Mouse (Mus musculus) left cerebral cortex, adult 11 months (tissue): ENCODE data around the gene Zfp512b.

Experiments used
- DNase-seq: peaks from one replicate; pipeline ENCODE4 v3.0.0; 2022; ENCODE audit warnings: low spot score

Gene Zfp512b

DNA sequence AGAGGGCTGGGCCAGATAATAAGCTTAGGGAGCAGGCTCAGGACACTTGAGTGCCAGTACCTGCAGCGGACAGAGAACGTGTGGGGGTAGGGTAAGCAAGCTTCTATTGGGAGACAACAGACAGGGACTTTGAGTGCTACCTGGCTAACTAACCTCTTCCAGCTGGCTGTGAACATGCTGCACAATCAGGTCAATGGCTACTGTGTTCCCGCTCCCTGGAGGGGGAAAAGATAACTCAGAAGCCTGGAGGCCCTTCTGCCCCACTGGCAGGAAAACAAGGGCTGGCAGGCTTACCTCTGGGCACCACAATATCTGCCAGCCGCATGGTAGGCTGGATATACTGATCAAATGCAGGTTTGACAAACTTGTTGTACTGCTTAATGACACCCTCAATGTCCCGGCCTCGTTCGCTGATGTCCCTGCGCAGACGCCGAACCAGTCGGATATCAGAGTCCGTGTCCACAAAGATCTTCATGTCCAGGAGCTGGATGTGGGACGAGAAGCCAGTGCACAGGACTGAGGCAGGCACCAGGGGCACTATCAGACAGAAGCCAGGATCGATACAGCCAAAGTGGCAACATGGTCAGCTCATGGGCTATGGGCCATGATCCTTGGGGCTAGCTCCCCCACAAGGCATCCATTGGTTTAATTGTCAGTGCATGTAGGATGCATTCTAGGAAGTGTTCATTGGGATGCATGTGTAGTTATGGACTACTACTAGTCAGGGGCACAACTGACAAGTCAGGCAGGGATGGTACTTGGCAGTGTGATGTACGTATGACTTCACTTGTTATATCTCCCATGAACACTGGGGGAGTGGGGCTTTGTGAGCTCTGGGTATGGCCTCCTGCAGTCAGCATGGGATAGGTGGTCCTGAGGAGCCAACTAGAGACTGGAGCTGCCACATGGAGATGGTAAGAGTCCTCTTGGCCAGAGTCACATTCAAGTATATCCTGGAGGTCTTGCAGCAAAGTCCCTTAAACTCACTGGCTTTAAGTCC is 19.4 kb downstream of the Zfp512b start:
- DNase-seq = no peak

- no peak for DNase-seq
These were observed 20.5 kb downstream of the Zfp512b start for GRCm38 (mm10) chr2:181571941-181572670.

- DNase-seq = no peak
These were observed 21.5 kb downstream of the Zfp512b start for GRCm38 (mm10) chr2:181570921-181571595.

DNA sequence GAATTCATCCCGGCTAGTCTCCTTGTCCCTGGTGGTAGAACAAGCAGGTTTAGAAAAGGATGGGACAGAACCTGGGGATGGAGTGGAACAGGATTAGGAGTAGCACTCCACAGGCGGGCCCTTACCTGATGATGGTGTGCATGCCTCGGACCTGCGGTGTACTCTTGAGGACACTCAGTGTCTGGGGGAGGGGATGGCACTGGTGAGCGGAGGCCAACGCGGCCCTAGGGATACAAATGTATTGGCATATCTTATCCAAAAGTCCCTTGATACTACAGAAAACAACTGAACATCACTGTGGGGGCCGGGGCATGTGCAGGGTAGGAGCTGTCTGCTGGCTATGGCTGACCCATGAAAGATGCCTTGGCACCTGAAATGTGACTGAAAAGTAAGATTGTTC is 22.2 kb downstream of the Zfp512b start:
- DNase-seq = no peak

- DNase-seq = no peak
These were observed 22.7 kb downstream of the Zfp512b start for GRCm38 (mm10) chr2:181569856-181570255.

DNA sequence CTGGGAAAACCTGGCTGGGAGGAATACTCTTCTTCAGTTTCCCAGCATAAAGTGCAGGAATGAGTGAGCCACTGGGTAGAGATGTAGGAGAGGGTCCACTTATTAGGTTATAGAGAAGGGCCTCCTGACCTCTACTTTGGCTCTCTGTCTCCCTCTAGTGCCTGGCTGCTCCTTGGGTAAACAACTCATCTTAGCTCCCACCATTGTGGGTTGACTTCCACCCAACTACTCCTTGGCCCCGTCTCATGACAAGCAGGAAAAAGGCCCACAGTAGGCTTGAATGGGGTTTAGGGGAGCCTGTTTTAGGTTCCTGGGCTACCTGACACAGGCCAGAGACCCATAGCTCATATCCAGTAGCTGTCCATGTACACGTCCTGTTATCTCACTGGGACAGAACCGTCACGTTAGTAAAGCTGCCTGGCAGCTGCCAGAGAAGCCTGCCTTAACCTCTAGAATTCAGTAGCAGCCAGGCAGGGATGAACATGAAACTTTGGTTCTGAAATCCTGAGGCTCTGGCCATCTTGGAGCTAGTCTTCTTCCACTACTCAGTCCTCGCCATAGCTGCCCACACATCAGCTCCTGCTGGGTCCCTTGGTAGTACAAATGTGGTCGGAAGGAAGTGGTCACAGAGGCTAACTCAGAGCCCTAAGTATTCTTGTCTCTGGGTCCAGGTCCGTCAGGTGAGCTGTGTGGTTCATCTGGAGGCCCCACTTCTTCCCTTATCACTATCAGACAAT is 24.2 kb downstream of the Zfp512b start:
- DNase-seq = no peak

DNA sequence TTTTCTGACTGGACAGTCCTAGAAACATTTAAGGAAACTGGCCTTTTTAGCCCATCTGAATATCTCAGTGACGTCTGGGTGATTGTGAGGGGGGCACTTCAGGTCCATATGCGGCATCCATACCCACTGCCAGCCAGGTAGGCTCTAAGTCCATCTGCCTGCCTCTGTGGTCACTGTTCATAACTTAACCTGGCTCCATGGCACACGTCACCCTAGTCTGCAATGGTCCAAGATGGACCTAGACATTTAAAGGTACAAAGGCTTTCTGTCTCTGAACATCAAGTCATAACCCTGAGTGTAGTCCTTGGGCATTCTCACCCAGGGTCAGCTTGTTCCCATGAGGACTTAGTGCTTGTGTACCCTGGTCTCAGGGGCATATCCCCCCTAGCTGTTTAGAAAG is 25.3 kb downstream of the Zfp512b start:
- no peak for DNase-seq

DNA sequence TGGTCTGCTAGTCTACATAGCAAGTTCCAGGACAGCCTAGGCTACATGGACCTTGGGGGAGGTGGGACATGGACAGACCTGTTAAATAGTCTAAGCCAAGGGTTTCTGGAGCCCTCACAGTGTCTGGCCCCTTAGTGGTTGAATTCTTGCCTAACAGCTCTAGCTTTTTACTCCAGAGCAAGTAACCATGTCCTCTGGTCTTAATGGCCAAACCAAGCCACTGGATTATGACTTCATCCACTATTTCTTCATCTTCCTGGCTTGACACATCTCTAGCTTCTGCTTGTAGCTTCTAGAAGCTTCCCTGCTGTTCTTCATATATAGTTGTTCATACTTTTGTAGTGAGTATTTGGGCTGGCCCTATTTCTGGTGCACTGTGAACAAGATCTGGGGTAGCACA is 38.8 kb downstream of the Zfp512b start:
- no peak for DNase-seq

GRCm38 (mm10) chr2:181550233-181550632 is 42.4 kb downstream of the Zfp512b start:
- no peak for DNase-seq

GRCm38 (mm10) chr2:181548682-181549081 is 43.9 kb downstream of the Zfp512b start:
- no peak for DNase-seq

- DNase-seq = no peak
These were observed 44.4 kb downstream of the Zfp512b start for GRCm38 (mm10) chr2:181548227-181548626.

- no peak for DNase-seq
These were observed 46.5 kb downstream of the Zfp512b start for GRCm38 (mm10) chr2:181546142-181546541.

DNA sequence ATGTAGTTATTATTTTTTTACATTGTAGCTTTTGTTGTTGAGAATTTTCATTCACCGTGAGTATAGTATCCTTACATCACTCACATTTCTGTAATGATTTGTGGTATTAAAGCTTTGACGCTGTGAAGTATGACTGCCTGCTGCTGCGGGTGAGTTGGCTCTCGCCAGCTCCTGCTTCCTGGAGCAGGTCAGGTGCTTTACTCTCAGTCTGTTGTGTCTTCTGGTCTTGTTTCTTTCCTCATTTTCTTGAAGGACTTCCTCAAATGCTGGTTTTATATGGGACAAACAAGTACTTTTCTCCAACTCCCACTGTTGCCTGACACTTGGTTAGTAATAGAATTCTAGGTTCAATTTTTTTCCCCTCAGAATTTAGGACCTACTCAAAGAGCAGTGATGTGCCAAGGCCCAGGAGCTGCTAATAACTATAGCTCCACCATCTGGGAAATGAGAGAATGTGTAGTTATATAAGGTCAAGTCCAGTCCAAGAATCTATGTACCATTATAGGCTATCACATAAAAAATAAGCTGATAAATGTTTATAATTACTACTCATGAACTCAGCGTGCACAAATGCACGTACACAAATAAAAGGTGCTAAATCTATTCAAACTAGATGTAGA is 50.7 kb downstream of the Zfp512b start:
- no peak for DNase-seq

DNA sequence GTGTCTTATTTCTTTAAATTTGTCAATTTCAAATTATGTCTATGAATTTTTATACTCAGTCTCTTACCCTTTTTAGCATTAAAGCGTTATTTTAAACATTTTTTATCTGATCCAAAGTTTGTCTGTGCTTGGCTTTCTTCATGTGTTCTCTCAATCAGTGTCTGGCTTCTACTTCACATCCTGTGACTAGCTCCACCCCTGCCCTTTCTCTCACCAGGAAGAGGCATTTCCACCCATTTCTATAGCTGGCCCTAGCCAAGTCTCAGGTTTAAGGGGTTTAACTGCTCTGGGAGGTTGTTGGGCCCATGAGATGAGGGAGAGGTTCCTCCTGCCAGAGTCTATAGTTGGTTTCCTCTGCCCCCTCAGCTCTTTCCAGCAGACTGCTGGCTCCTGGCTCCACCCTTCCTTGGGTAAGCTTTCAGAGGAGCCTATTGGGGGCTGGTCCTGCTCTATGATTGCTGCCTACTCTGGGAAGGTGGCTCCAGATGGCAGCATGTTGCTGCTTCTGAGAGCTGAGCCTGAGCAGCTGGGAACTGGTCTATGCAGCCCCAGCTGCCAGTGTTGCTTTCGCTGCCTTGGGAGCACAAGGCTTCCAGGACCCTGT is 55.1 kb downstream of the Zfp512b start:
- peak; percentile 47 for DNase-seq

- DNase-seq = no peak
These were observed 56.2 kb downstream of the Zfp512b start for GRCm38 (mm10) chr2:181536410-181536809.

DNA sequence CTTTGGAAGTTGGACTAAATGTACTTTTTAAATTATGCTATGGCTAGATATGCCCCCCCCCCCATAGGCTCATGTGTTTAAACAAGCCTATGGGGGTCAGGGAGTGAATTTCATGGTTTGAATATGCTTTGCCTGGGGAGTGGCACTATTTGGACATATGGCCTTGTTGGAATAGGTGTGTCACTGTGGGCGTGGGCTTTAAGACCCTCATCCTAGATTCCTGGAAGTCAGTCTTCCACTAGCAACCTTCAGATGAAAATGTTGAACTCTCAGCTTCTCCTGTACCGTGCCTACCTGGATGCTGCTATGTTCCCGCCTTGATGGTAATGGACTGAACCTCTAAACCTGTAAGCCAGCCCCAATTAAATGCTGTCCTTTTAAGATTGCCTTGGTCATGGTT is 60.0 kb downstream of the Zfp512b start:
- no peak for DNase-seq
